Mouse (Mus musculus): Measurements from ENCODE around the gene Soga1.

Soga1 gene

GRCm38 (mm10) chr2:157063241-157063700 is 15.8 kb downstream of the Soga1 start:
- no peak for DNase-seq (ENCODE audit: low spot score)

GRCm38 (mm10) chr2:157060557-157061305 is 18.3 kb downstream of the Soga1 start:
- no peak for DNase-seq (ENCODE audit: low spot score)

- DNase-seq (ENCODE audit: low spot score) = no peak
Observed at GRCm38 (mm10) chr2:157060037-157060436, 19.0 kb downstream of the Soga1 start.

GRCm38 (mm10) chr2:157059166-157059565 is 19.9 kb downstream of the Soga1 start:
- DNase-seq (ENCODE audit: low spot score) = no peak

GRCm38 (mm10) chr2:157058342-157058998 is 20.6 kb downstream of the Soga1 start:
- peak; percentile 88 for DNase-seq (ENCODE audit: low spot score)

- no peak for DNase-seq (ENCODE audit: low spot score)
Observed at GRCm38 (mm10) chr2:157057758-157058157, 21.3 kb downstream of the Soga1 start.

GRCm38 (mm10) chr2:157057186-157057585 is 21.9 kb downstream of the Soga1 start:
- DNase-seq (ENCODE audit: low spot score) = no peak

- no peak for DNase-seq (ENCODE audit: low spot score)
Observed at GRCm38 (mm10) chr2:157055721-157056120, 23.3 kb downstream of the Soga1 start.

GRCm38 (mm10) chr2:157054816-157055215 is 24.2 kb downstream of the Soga1 start:
- DNase-seq (ENCODE audit: low spot score) = no peak

GRCm38 (mm10) chr2:157054297-157054696 is 24.8 kb downstream of the Soga1 start:
- DNase-seq (ENCODE audit: low spot score) = no peak

GRCm38 (mm10) chr2:157053787-157054186 is 25.3 kb downstream of the Soga1 start:
- no peak for DNase-seq (ENCODE audit: low spot score)

- no peak for DNase-seq (ENCODE audit: low spot score)
Observed at GRCm38 (mm10) chr2:157053124-157053523, 25.9 kb downstream of the Soga1 start.

- DNase-seq (ENCODE audit: low spot score) = no peak
Observed at GRCm38 (mm10) chr2:157052448-157052847, 26.6 kb downstream of the Soga1 start.

- no peak for DNase-seq (ENCODE audit: low spot score)
Observed at GRCm38 (mm10) chr2:157049831-157050243, 29.2 kb downstream of the Soga1 start.

GRCm38 (mm10) chr2:157048395-157049181 is 30.5 kb downstream of the Soga1 start:
- no peak for DNase-seq (ENCODE audit: low spot score)

- no peak for DNase-seq (ENCODE audit: low spot score)
Observed at GRCm38 (mm10) chr2:157046956-157047355, 32.1 kb downstream of the Soga1 start.

- DNase-seq (ENCODE audit: low spot score) = no peak
Observed at GRCm38 (mm10) chr2:157045932-157046331, 33.1 kb downstream of the Soga1 start.

- DNase-seq (ENCODE audit: low spot score) = peak; percentile 51
Observed at GRCm38 (mm10) chr2:157043987-157044386, 35.1 kb downstream of the Soga1 start.

GRCm38 (mm10) chr2:157043556-157043955 is 35.5 kb downstream of the Soga1 start:
- DNase-seq (ENCODE audit: low spot score) = no peak

- no peak for DNase-seq (ENCODE audit: low spot score)
Observed at GRCm38 (mm10) chr2:157041421-157041820, 37.6 kb downstream of the Soga1 start.

- no peak for DNase-seq (ENCODE audit: low spot score)
Observed at GRCm38 (mm10) chr2:157040649-157041046, 38.4 kb downstream of the Soga1 start.

- DNase-seq (ENCODE audit: low spot score) = no peak
Observed at GRCm38 (mm10) chr2:157039900-157040648, 39.0 kb downstream of the Soga1 start.
